Mouse (Mus musculus) liver, embryonic 11.5 days (tissue): ENCODE data around the gene Fbxw11. TPM values are rescaled to one million over a fixed set of nuclear protein-coding genes. Genes with fewer than 3 reads are reported as not detected.
"Not testable (repeated sequence)": the region's sequence is repeated elsewhere in the genome, so short reads cannot be mapped to it uniquely, and the experiment has no call there.

Experiments used
- ATAC-seq: fragments of 200-750 bp; cut with Nextera tagmentation; replicated peaks from 2 replicates; pipeline ENCODE4 v1.8.0; 2017; ENCODE audit warnings: moderate number of reproducible peaks, mild to moderate bottlenecking, moderate TSS enrichment, moderate library complexity; ENCODE audit not compliant: low FRiP score
- DNase-seq: peaks from one replicate; pipeline ENCODE4 v3.0.0-alpha.2; 2017; ENCODE audit warnings: low spot score
- H3K27ac ChIP-seq: fragments of 300-500 bp; sonication (generic); 2 replicates; pipeline ENCODE4 v1.5.1; 2014; ENCODE audit warnings: mild to moderate bottlenecking, low read depth, low read length, control low read depth
- H3K27me3 ChIP-seq: fragments of 300-500 bp; sonication (generic); replicated peaks from 2 replicates; pipeline ENCODE4 v1.6.1; 2014; ENCODE audit warnings: low read length, mixed read lengths; ENCODE audit not compliant: control insufficient read depth, insufficient read depth
- H3K36me3 ChIP-seq: fragments of 300-500 bp; sonication (generic); 2 replicates; pipeline ENCODE4 v1.6.1; 2014; ENCODE audit warnings: mild to moderate bottlenecking, low read length, moderate library complexity, mixed read lengths; ENCODE audit not compliant: control insufficient read depth, insufficient read depth
- H3K4me1 ChIP-seq: fragments of 300-500 bp; sonication (generic); replicated peaks from 2 replicates; pipeline ENCODE4 v1.6.1; 2014; ENCODE audit warnings: low read length, mixed read lengths; ENCODE audit not compliant: control insufficient read depth, insufficient read depth
- H3K4me2 ChIP-seq: fragments of 300-500 bp; sonication (generic); 2 replicates; pipeline ENCODE4 v1.6.1; 2014; ENCODE audit warnings: mild to moderate bottlenecking, control low read depth, moderate library complexity
- H3K4me3 ChIP-seq: fragments of 300-500 bp; sonication (generic); 2 replicates; pipeline ENCODE4 v1.5.1; 2014; ENCODE audit warnings: low read depth, low read length, control low read depth
- H3K9ac ChIP-seq: fragments of 300-500 bp; sonication (generic); 2 replicates; pipeline ENCODE4 v1.6.1; 2014; ENCODE audit warnings: low read depth, low read length, control low read depth
- H3K9me3 ChIP-seq: fragments of 300-500 bp; sonication (generic); 2 replicates; pipeline ENCODE4 v1.6.1; 2016; ENCODE audit warnings: low read length, inconsistent platforms, mixed read lengths; ENCODE audit not compliant: control insufficient read depth
- WGBS: fragments of 180-500 bp; shearing (Covaris S2); extraction: QIAGEN DNeasy Blood & Tissue Kit; methylation state at CpG from one replicate; pipeline ENCODE4 v1.1.7; 2014; 5-methylcytosine and 5-hydroxymethylcytosine counted together
- polyA plus RNA-seq: library from polyadenylated mRNA; unstranded; fragments of >200 nt; fragmentation: Nextera tagmentation; extraction: Ambion mirVana; gene quantifications from 2 replicates; pipeline ENCODE4 v1.2.1, GENCODE M21; 2014

Gene Fbxw11
- polyA plus RNA-seq, 1 experiment from 2014 or later: 44.2 TPM

- no peak overlapping the region for H3K9ac ChIP-seq
- H3K4me1 ChIP-seq: no peaks in the 10 kb centered on the region
- H3K27me3 ChIP-seq: no peaks in the 10 kb centered on the region
- WGBS: 84% methylated on average over 6 of the region's 6 CpGs
- ATAC-seq (no peak), DNase-seq (no peak)
- H3K4me3 ChIP-seq: no peak overlapping the region
- no peak overlapping the region for H3K27ac ChIP-seq
- H3K9me3 ChIP-seq: no peaks in the 10 kb centered on the region
- H3K4me2 ChIP-seq: no peak overlapping the region
- peaks cover 5% of the 10 kb centered on the region; the same call in 1 of the 2 replicates for H3K36me3 ChIP-seq
Measured at GRCm38 (mm10) chr11:32715495-32715894, 73.0 kb downstream of the Fbxw11 start.

GRCm38 (mm10) chr11:32715970-32716369 lies 73.4 kb downstream of the Fbxw11 start:
- DNase-seq: no peak
- Histone ChIP-seq H3K9ac (no peak overlapping the region), H3K4me2 (no peak overlapping the region), H3K4me1 (no peaks in the 10 kb centered on the region), H3K9me3 (no peaks in the 10 kb centered on the region), H3K27ac (no peak overlapping the region), H3K36me3 (peaks cover 5% of the 10 kb centered on the region; the same call in 1 of the 2 replicates), H3K27me3 (no peaks in the 10 kb centered on the region), H3K4me3 (no peak overlapping the region)
- 77% methylated on average over 5 of the region's 5 CpGs for WGBS
- no peak for ATAC-seq

GRCm38 (mm10) chr11:32716876-32717275 lies 74.4 kb downstream of the Fbxw11 start:
- H3K9ac ChIP-seq: no peak overlapping the region
- H3K4me1 ChIP-seq: no peaks in the 10 kb centered on the region
- H3K4me3 ChIP-seq: no peak overlapping the region
- H3K9me3 ChIP-seq: no peaks in the 10 kb centered on the region
- DNase-seq (no peak), ATAC-seq (no peak)
- peaks cover 4% of the 10 kb centered on the region; the same call in 1 of the 2 replicates for H3K36me3 ChIP-seq
- no peak overlapping the region for H3K27ac ChIP-seq
- no peaks in the 10 kb centered on the region for H3K27me3 ChIP-seq
- H3K4me2 ChIP-seq: no peak overlapping the region
- WGBS: 74% methylated on average over 4 of the region's 4 CpGs

- H3K36me3 ChIP-seq, H3K4me1 ChIP-seq, DNase-seq, H3K9ac ChIP-seq, H3K9me3 ChIP-seq, H3K4me3 ChIP-seq, H3K27ac ChIP-seq, H3K27me3 ChIP-seq, H3K4me2 ChIP-seq, ATAC-seq: not testable (repeated sequence)
- 87% methylated on average over 9 of the region's 9 CpGs for WGBS
Measured at GRCm38 (mm10) chr11:32717711-32718110, 75.2 kb downstream of the Fbxw11 start.

GRCm38 (mm10) chr11:32718371-32718770 lies 75.8 kb downstream of the Fbxw11 start:
- H3K4me2 ChIP-seq: no peak overlapping the region
- 63% methylated on average over 2 of the region's 2 CpGs for WGBS
- H3K4me3 ChIP-seq: no peak overlapping the region
- H3K27ac ChIP-seq: no peak overlapping the region
- DNase-seq (no peak), ATAC-seq (no peak)
- H3K9ac ChIP-seq: no peak overlapping the region
- H3K36me3 ChIP-seq: no peaks in the 10 kb centered on the region
- no peaks in the 10 kb centered on the region for H3K27me3 ChIP-seq
- H3K4me1 ChIP-seq: no peaks in the 10 kb centered on the region
- H3K9me3 ChIP-seq: no peaks in the 10 kb centered on the region

GRCm38 (mm10) chr11:32718979-32719378 lies 76.5 kb downstream of the Fbxw11 start:
- Histone ChIP-seq H3K4me3 (no peak overlapping the region), H3K27ac (no peak overlapping the region), H3K36me3 (no peaks in the 10 kb centered on the region), H3K4me1 (no peaks in the 10 kb centered on the region), H3K9ac (no peak overlapping the region), H3K27me3 (no peaks in the 10 kb centered on the region), H3K9me3 (no peaks in the 10 kb centered on the region), H3K4me2 (no peak overlapping the region)
- WGBS: 92% methylated on average over 4 of the region's 4 CpGs
- ATAC-seq (no peak), DNase-seq (no peak)

GRCm38 (mm10) chr11:32722653-32723052 lies 80.1 kb downstream of the Fbxw11 start:
- H3K9ac ChIP-seq: no peak overlapping the region
- no peak for ATAC-seq

GRCm38 (mm10) chr11:32723287-32723686 lies 80.8 kb downstream of the Fbxw11 start:
- no peaks in the 10 kb centered on the region for H3K4me1 ChIP-seq
- no peak overlapping the region for H3K4me2 ChIP-seq
- H3K27me3 ChIP-seq: no peaks in the 10 kb centered on the region
- no peak overlapping the region for H3K27ac ChIP-seq
- no peak for ATAC-seq
- H3K4me3 ChIP-seq: no peak overlapping the region
- WGBS: 62% methylated on average over 2 of the region's 2 CpGs
- no peak overlapping the region for H3K9ac ChIP-seq
- no peak for DNase-seq
- H3K9me3 ChIP-seq: no peaks in the 10 kb centered on the region
- H3K36me3 ChIP-seq: peaks cover 3% of the 10 kb centered on the region; the same call in 1 of the 2 replicates

More at GRCm38 (mm10) chr11:32722653-32723052, 80.1 kb downstream of the Fbxw11 start:
- Histone ChIP-seq H3K4me2 (no peak overlapping the region), H3K27me3 (no peaks in the 10 kb centered on the region), H3K4me3 (no peak overlapping the region), H3K9me3 (no peaks in the 10 kb centered on the region), H3K4me1 (no peaks in the 10 kb centered on the region), H3K36me3 (peaks cover 3% of the 10 kb centered on the region; the same call in 1 of the 2 replicates), H3K27ac (no peak overlapping the region)
- whole genome bisulfite sequencing: 91% methylated on average over 5 of the region's 5 CpGs
- no peak for DNase-seq

- Histone ChIP-seq H3K4me2 (no peak overlapping the region), H3K36me3 (peaks cover 3% of the 10 kb centered on the region; the same call in 1 of the 2 replicates), H3K27me3 (no peaks in the 10 kb centered on the region), H3K27ac (no peak overlapping the region), H3K4me1 (no peaks in the 10 kb centered on the region), H3K9me3 (no peaks in the 10 kb centered on the region), H3K9ac (no peak overlapping the region), H3K4me3 (no peak overlapping the region)
- WGBS: 96% methylated on average over 9 of the region's 9 CpGs
- DNase-seq (no peak), ATAC-seq (no peak)
Measured at GRCm38 (mm10) chr11:32725171-32725570, 82.6 kb downstream of the Fbxw11 start.
